Mouse (Mus musculus) bone marrow, adult 2 months (tissue): ENCODE data around the gene Umad1.

ENCODE experiments used
- CTCF ChIP-seq: fragments of 200-500 bp; IDR thresholded peaks from 2 replicates; pipeline ENCODE4 v1.5.1; 2011; ENCODE audit warnings: low read length, control low read depth; ENCODE audit not compliant: control insufficient read depth, insufficient read depth
- POLR2A ChIP-seq: fragments of 200-500 bp; IDR thresholded peaks from 2 replicates; pipeline ENCODE4 v1.6.1; 2011; ENCODE audit warnings: low read depth, mild to moderate bottlenecking, control low read depth, low read length, borderline replicate concordance; ENCODE audit not compliant: control insufficient read depth

DNA sequence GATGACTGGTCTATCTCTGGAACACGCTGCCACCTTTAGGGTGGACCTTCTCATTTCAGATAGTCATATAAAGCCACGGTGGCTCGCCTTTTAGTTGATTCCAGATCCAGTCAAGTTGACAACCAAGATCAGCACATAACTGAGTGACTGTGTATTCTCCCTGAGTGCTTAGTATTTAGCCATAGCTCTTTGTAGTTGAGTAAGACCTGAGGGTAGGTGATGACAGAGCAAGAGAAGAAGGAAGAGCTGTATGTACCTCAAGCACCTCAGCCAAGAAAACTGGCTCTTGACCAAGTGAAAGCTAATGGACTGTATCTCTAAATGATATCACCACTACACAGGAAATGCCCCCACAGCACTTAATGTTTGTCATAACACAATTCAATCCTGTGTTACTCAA lies 182.7 kb downstream of the Umad1 start:
- TF ChIP-seq CTCF (no peak), POLR2A (no peak)
